Mouse (Mus musculus): ENCODE results near the gene Rpl10.

DNA sequence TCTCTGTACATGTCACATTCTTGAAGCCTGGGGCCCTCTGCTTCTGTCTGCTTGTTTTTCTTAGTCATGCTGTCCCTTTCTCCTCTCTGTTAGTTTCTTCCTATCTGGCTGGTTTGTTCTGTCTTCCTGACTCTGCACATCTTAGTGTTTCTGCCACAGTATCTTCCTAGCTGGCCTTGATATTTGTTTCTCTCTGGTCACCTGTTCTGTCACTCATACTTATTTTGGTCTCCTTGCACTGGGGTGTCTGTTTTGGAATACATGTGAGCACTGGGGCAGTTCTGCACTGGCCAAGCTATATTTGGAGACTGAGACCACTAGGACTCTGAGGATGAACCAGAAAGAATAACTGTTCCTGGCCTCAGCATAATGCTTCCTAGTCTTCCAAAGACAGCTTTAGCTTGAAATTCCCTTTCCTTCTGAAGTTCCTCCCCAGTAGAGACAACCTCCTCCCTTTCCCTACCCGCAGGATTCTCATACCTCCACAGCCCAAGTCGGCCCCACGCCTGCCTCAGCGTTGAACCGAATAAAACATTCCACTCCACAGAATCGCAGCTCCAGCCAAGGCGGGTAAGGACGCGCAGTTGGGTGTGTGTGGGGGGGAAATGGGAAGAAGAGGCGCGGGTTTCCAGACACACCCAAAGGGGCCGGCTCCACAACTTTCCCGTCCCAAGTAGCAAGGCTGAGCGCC is 10.6 kb downstream of the Rpl10 start:
- no peak for TF ChIP-seq EP300 (IDR thresholded peaks at IDR 0.05; ENCODE audit: low read depth)
- no peak for TF ChIP-seq CTCF (IDR thresholded peaks at IDR 0.05; ENCODE audit: low read depth)
